Mouse (Mus musculus): Measurements from ENCODE around the gene Epb41l1.

- TF ChIP-seq CTCF (IDR thresholded peaks at IDR 0.05; ENCODE audit: low read depth, low read length): no peak
- TF ChIP-seq TAL1 (conservative IDR thresholded peaks at IDR 0.05; ENCODE audit: low read depth, low read length): no peak
- no peak for TF ChIP-seq GATA1 (IDR thresholded peaks at IDR 0.05; ENCODE audit: borderline replicate concordance, low read length)
Measured at GRCm38 (mm10) chr2:156496816-156497566, 76.3 kb downstream of the Epb41l1 start.
